Mouse (Mus musculus) lung, adult 2 months (tissue): ENCODE data around the gene Pik3r6.

Experiments
- CTCF ChIP-seq: fragments of 200-500 bp; IDR thresholded peaks from 2 replicates; pipeline ENCODE4 v1.5.1; 2011; ENCODE audit warnings: mild to moderate bottlenecking, low read length, control low read depth; ENCODE audit not compliant: insufficient read depth
- POLR2A ChIP-seq: fragments of 200-500 bp; IDR thresholded peaks from 2 replicates; pipeline ENCODE4 v1.6.1; 2011; ENCODE audit warnings: low read depth, mild to moderate bottlenecking, control low read depth, low read length, borderline replicate concordance; ENCODE audit errors: extremely low read depth

- TF ChIP-seq CTCF, result no peak
- TF ChIP-seq POLR2A, result no peak
Measured at GRCm38 (mm10) chr11:68531941-68532535, 29.2 kb downstream of the Pik3r6 start.
